Mouse (Mus musculus) neural tube, embryonic 13.5 days (tissue): Measurements from ENCODE around the gene Isy1. TPM values are rescaled to one million over a fixed set of nuclear protein-coding genes. Genes with fewer than 3 reads are reported as not detected.

ENCODE experiments used
- ATAC-seq: fragments of 200-750 bp; cut with Nextera tagmentation; 2 replicates; pipeline ENCODE4 v1.8.0; 2017; ENCODE audit warnings: low read depth, mild to moderate bottlenecking, moderate TSS enrichment, moderate library complexity
- H3K27ac ChIP-seq: fragments of 300-500 bp; sonication (generic); replicated peaks from 2 replicates; pipeline ENCODE4 v1.5.1; 2015; ENCODE audit warnings: moderate library complexity, mild to moderate bottlenecking, inconsistent platforms
- H3K27me3 ChIP-seq: fragments of 300-500 bp; sonication (generic); 2 replicates; pipeline ENCODE4 v1.6.1; 2015; ENCODE audit warnings: mild to moderate bottlenecking, inconsistent platforms
- H3K36me3 ChIP-seq: fragments of 300-500 bp; sonication (generic); 2 replicates; pipeline ENCODE4 v1.6.1; 2015; ENCODE audit warnings: mild to moderate bottlenecking, inconsistent platforms
- H3K4me1 ChIP-seq: fragments of 300-500 bp; sonication (generic); replicated peaks from 2 replicates; pipeline ENCODE4 v1.6.1; 2015; ENCODE audit warnings: inconsistent platforms
- H3K4me2 ChIP-seq: fragments of 300-500 bp; sonication (generic); 2 replicates; pipeline ENCODE4 v1.6.1; 2015; ENCODE audit warnings: inconsistent platforms, mild to moderate bottlenecking, moderate library complexity
- H3K4me3 ChIP-seq: fragments of 300-500 bp; sonication (generic); 2 replicates; pipeline ENCODE4 v1.5.1; 2015; ENCODE audit warnings: mild to moderate bottlenecking, inconsistent platforms
- H3K9ac ChIP-seq: fragments of 300-500 bp; sonication (generic); 2 replicates; pipeline ENCODE4 v1.6.1; 2015; ENCODE audit warnings: moderate library complexity, mild to moderate bottlenecking, inconsistent platforms
- H3K9me3 ChIP-seq: fragments of 300-500 bp; sonication (generic); 2 replicates; pipeline ENCODE4 v1.6.1; 2016; ENCODE audit warnings: inconsistent platforms
- WGBS: fragments of 180-500 bp; shearing (Covaris S2); methylation state at CpG from one replicate; pipeline ENCODE4 v1.1.7; 2015; 5-methylcytosine and 5-hydroxymethylcytosine counted together
- polyA plus RNA-seq: library from polyadenylated mRNA; unstranded; fragments of >200 nt; fragmentation: Nextera tagmentation; extraction: Ambion mirVana; gene quantifications from 2 replicates; pipeline ENCODE4 v1.2.1, GENCODE M21; 2015

Isy1 gene
- polyA plus RNA-seq, 1 experiment from 2014 or later = 28.9 TPM

- H3K4me3 ChIP-seq = no peak overlapping the region
- no peak for ATAC-seq
- H3K9ac ChIP-seq = no peak overlapping the region
Observed at GRCm38 (mm10) chr6:87871240-87871639, 32.6 kb upstream of the Isy1 start.

GRCm38 (mm10) chr6:87870440-87870839, 31.8 kb upstream of the Isy1 start:
- 84% methylated on average over 1 of the region's 1 CpGs for WGBS
- Histone ChIP-seq H3K27ac (no peak overlapping the region), H3K4me3 (no peak overlapping the region), H3K4me2 (no peak overlapping the region), H3K9me3 (no peaks in the 10 kb centered on the region), H3K4me1 (no peaks in the 10 kb centered on the region), H3K27me3 (no peaks in the 10 kb centered on the region), H3K36me3 (no peaks in the 10 kb centered on the region), H3K9ac (no peak overlapping the region)
- no peak for ATAC-seq

More at GRCm38 (mm10) chr6:87871240-87871639, 32.6 kb upstream of the Isy1 start:
- no peaks in the 10 kb centered on the region for H3K9me3 ChIP-seq
- WGBS = 88% methylated on average over 7 of the region's 7 CpGs
- H3K36me3 ChIP-seq = no peaks in the 10 kb centered on the region
- H3K4me2 ChIP-seq = no peak overlapping the region
- H3K4me1 ChIP-seq = no peaks in the 10 kb centered on the region
- H3K27me3 ChIP-seq = no peaks in the 10 kb centered on the region
- H3K27ac ChIP-seq = no peak overlapping the region

GRCm38 (mm10) chr6:87868871-87869506, 30.4 kb upstream of the Isy1 start:
- no peaks in the 10 kb centered on the region for H3K27me3 ChIP-seq
- H3K9me3 ChIP-seq = no peaks in the 10 kb centered on the region
- no peak for ATAC-seq
- H3K27ac ChIP-seq = no peak overlapping the region
- no peak overlapping the region for H3K4me3 ChIP-seq
- no peak overlapping the region for H3K9ac ChIP-seq
- H3K4me1 ChIP-seq = no peaks in the 10 kb centered on the region
- WGBS = 79% methylated on average over 9 of the region's 9 CpGs
- no peak overlapping the region for H3K4me2 ChIP-seq
- H3K36me3 ChIP-seq = no peaks in the 10 kb centered on the region

DNA sequence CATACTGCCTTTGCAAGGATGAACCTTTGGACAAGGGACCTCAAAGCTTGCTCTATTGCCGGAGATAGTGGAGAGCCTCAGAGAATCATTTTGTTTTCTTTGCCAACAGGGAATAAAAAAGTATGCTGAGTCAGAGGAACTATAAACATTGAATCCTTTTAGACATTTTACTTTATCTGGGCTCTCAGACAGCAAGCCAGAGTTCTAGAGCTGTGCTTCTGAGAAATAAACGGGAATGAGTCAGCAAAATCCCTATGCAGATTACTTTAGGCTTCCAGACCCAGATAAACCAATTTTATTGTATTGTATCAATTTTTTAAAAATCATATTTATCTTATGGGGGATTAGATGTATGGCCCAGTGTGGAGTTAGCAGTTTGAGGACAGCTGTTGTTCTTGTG, 28.7 kb upstream of the Isy1 start:
- ATAC-seq = no peak
- Histone ChIP-seq H3K4me2 (no peak overlapping the region), H3K4me3 (no peak overlapping the region), H3K27ac (no peak overlapping the region), H3K4me1 (no peaks in the 10 kb centered on the region), H3K9ac (no peak overlapping the region), H3K36me3 (no peaks in the 10 kb centered on the region), H3K27me3 (no peaks in the 10 kb centered on the region), H3K9me3 (no peaks in the 10 kb centered on the region)
- WGBS = 73% methylated on average over 2 of the region's 2 CpGs

DNA sequence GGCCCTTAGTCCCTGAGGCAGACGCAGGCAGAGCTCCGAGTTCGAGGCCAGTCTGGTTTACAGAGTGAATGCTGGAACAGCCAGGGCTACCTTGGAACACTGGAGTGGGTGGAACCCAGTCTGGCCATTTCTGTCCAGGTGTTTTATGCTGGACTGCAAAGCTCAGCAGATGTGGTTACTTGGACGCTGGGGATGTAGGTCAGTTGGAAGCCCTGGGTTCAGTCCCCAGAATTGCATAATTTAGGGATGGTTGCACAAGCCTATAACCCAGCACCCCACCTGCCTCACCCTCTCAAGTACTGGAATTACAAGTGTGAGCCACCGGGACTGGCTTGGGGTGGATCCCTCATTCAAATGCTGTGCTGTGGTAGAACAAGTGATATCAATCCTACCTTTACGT, 27.6 kb upstream of the Isy1 start:
- no peak overlapping the region for H3K27ac ChIP-seq
- H3K4me3 ChIP-seq = no peak overlapping the region
- ATAC-seq = no peak
- H3K4me2 ChIP-seq = no peak overlapping the region
- no peaks in the 10 kb centered on the region for H3K9me3 ChIP-seq
- 87% methylated on average over 6 of the region's 6 CpGs for WGBS
- no peaks in the 10 kb centered on the region for H3K27me3 ChIP-seq
- H3K4me1 ChIP-seq = no peaks in the 10 kb centered on the region
- H3K36me3 ChIP-seq = no peaks in the 10 kb centered on the region
- H3K9ac ChIP-seq = no peak overlapping the region

- no peaks in the 10 kb centered on the region for H3K36me3 ChIP-seq
- H3K27ac ChIP-seq = no peak overlapping the region
- H3K4me1 ChIP-seq = no peaks in the 10 kb centered on the region
- no peak overlapping the region for H3K4me3 ChIP-seq
- 57% methylated on average over 1 of the region's 1 CpGs for WGBS
- no peak overlapping the region for H3K9ac ChIP-seq
- H3K9me3 ChIP-seq = no peaks in the 10 kb centered on the region
- ATAC-seq = no peak
- no peak overlapping the region for H3K4me2 ChIP-seq
- H3K27me3 ChIP-seq = no peaks in the 10 kb centered on the region
Observed at GRCm38 (mm10) chr6:87857071-87857470, 18.5 kb upstream of the Isy1 start.

DNA sequence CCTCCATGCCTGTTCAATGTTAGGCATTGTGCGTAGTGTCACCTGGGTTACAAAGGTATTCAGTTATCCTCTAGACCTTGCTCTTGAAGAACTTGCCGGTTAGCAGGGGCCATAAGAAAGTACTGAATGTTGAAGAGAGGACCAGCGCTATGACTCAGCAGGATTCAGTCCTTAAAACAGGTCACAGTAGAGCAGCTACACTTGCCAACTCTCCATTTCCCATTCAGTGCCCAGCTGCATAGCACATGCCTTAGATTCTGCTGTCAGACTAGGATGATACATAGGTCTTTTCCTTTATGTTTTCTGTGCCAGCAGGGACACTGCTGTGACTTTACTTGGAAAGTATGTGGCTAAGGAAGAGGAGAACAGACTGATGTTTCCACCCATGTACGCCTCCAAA, 14.8 kb upstream of the Isy1 start:
- no peak overlapping the region for H3K4me3 ChIP-seq
- H3K27ac ChIP-seq = no peak overlapping the region
- H3K27me3 ChIP-seq = no peaks in the 10 kb centered on the region
- ATAC-seq = no peak
- 84% methylated on average over 4 of the region's 4 CpGs for WGBS
- H3K9ac ChIP-seq = no peak overlapping the region
- H3K9me3 ChIP-seq = no peaks in the 10 kb centered on the region
- H3K36me3 ChIP-seq = 0 out of 2 replicates have a peak, but pooled peaks cover 4% of the 10 kb centered on the region
- no peak overlapping the region for H3K4me2 ChIP-seq
- H3K4me1 ChIP-seq = peaks cover 18% of the 10 kb centered on the region

DNA sequence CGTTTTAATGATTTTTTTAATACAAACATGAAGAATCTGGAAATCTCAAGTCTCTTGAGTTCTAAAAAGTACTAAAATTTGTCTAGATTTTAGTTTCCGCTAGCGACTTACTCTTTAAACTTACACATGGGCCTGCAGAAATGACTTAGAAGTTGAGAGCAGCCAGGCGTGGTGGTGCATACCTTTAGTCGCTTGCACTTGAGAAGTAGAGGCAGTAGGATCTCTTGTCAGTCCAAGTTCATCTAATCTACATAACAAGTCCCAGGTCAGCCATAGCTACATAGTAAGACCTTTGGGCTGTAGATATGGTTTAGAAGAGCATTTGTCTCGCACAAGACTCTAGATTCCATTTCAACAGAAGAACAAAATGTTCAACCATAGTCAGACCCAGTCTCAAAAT, 13.3 kb upstream of the Isy1 start:
- Histone ChIP-seq H3K27ac (no peak overlapping the region), H3K9me3 (no peaks in the 10 kb centered on the region), H3K27me3 (no peaks in the 10 kb centered on the region), H3K9ac (no peak overlapping the region; the same call in 1 of the 2 replicates), H3K36me3 (0 out of 2 replicates have a peak, but pooled peaks cover 9% of the 10 kb centered on the region), H3K4me2 (peak overlapping the region; percentile 80; the same call in 1 of the 2 replicates), H3K4me3 (no peak overlapping the region), H3K4me1 (peaks cover 34% of the 10 kb centered on the region)
- WGBS = 83% methylated on average over 6 of the region's 6 CpGs
- no peak for ATAC-seq

GRCm38 (mm10) chr6:87850900-87851614, 12.5 kb upstream of the Isy1 start, which contains the start of gene Cnbp:
Gene Cnbp, minus strand, starts transcription at chr6:87851106.
- H3K4me3 ChIP-seq = peak within 1 kb of the TSS; percentile 100
- H3K27ac ChIP-seq = peak within 1 kb of the TSS; percentile 95
- ATAC-seq = peak; percentile 98

DNA sequence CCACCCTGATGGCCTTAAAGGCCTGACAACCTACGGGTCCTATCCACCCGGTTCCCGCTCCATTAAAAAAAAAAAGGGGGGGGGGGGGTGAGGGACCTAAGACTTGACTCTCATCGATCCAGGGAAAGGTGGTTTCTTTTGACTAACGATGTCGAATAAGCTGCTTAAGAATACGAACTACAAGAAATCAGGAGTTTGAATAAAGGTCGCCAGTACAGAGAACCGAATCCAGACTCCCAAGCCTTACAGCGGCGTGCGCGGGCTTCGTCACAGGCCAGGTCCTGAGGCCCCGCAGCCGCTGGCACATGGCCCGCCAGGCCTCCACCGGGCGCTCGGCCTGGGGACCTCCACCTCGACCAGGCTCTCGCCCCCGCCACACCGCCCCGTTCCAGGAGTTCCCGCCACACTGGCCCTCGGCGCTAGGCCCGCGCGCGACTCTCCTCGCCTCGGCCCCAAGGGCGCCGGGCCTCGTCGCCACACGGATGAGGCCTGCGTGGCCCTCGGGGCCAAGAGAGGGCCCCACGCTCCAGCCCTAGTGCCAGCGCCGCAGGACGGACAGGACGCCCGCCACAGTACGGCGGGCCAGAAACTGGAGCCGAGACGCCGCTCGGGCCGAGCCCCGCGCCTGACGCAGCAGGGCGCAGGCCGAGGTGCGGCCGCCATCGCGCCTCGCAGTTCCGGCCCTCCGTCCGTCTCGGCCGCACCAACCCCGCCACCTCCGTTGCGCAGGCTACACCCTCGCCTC, 11.7 kb upstream of the Isy1 start:
- peak; percentile 75 for ATAC-seq
- WGBS = under 1% methylated on average over 65 of the region's 73 CpGs
- H3K4me1 ChIP-seq = peaks cover 37% of the 10 kb centered on the region
- H3K9me3 ChIP-seq = no peaks in the 10 kb centered on the region
- H3K27ac ChIP-seq = peak overlapping the region; percentile 95
- peak overlapping the region; percentile 98 for H3K9ac ChIP-seq
- H3K4me2 ChIP-seq = peak overlapping the region; percentile 80
- no peaks in the 10 kb centered on the region for H3K27me3 ChIP-seq
- H3K36me3 ChIP-seq = peaks cover 12% of the 10 kb centered on the region
- H3K4me3 ChIP-seq = peak overlapping the region; percentile 100

More at GRCm38 (mm10) chr6:87850900-87851614, 12.5 kb upstream of the Isy1 start, which contains the start of gene Cnbp:
- peaks cover 37% of the 10 kb centered on the region for H3K4me1 ChIP-seq
- 0 out of 2 replicates have a peak, but pooled peaks cover 9% of the 10 kb centered on the region for H3K36me3 ChIP-seq
- peak within 1 kb of the TSS; percentile 98 for H3K9ac ChIP-seq
- H3K4me2 ChIP-seq = peak within 1 kb of the TSS; percentile 80
- WGBS = under 1% methylated on average over 55 of the region's 55 CpGs
- no peaks in the 10 kb centered on the region for H3K9me3 ChIP-seq
- no peaks in the 10 kb centered on the region for H3K27me3 ChIP-seq

GRCm38 (mm10) chr6:87849780-87850154, 11.2 kb upstream of the Isy1 start:
- ATAC-seq = no peak
- H3K36me3 ChIP-seq = peaks cover 18% of the 10 kb centered on the region
- peak overlapping the region; percentile 98 for H3K9ac ChIP-seq
- no peak overlapping the region for H3K27ac ChIP-seq
- no peaks in the 10 kb centered on the region for H3K9me3 ChIP-seq
- no peaks in the 10 kb centered on the region for H3K27me3 ChIP-seq
- H3K4me3 ChIP-seq = peak overlapping the region; percentile 100
- WGBS = under 1% methylated on average over 8 of the region's 8 CpGs
- H3K4me1 ChIP-seq = peaks cover 37% of the 10 kb centered on the region
- H3K4me2 ChIP-seq = peak overlapping the region; percentile 80

GRCm38 (mm10) chr6:87846813-87847212, 8.2 kb upstream of the Isy1 start:
- Histone ChIP-seq H3K4me2 (no peak overlapping the region), H3K4me3 (no peak overlapping the region), H3K27ac (no peak overlapping the region), H3K9ac (peak overlapping the region; percentile 8; the same call in 1 of the 2 replicates), H3K9me3 (no peaks in the 10 kb centered on the region), H3K36me3 (peaks cover 44% of the 10 kb centered on the region), H3K4me1 (peaks cover 37% of the 10 kb centered on the region), H3K27me3 (no peaks in the 10 kb centered on the region)
- ATAC-seq = no peak
- WGBS = 88% methylated on average over 1 of the region's 1 CpGs
